Mouse (Mus musculus): Measurements from ENCODE around the gene Lhx5.

Gene Lhx5

DNA sequence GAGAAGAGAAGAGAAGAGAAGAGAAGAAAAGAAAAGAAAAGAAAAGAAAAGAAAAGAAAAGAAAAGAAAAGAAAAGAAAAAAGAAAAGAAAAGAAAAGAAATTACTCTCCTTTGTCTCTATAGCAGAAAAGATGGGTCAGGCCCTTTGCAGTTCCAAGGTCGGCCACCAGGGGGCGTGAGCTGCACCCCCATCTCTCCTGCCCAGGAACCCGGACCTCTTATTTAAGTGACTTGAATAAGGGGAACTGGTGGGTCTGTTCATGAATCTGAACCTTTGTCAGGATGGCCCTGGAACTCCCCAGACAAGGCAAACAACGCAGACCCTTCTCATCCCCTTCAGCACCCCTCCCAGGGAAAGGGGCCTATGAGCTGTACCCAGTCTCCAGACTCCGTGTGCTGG lies 33.6 kb downstream of the Lhx5 start:
- DNase-seq = peak; percentile 71 to 76

DNA sequence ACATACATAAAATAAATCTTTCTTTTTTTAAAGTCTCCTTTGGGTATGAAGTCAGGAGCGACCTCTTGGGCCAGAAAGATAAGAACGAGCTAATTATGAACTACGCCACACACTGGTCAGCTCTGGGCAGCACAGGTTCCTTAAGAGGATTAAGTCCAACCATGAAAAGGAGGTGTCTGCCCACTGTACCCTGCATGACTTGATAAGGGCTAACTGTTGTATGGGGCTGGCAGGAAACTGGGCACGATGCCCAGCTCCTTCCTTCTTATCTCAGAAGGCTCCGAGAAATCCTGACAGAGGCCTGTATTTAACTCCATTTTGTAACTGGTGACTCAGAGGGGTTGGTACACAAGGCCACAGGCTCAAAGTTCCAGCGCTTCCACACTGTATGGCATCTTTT lies 34.4 kb downstream of the Lhx5 start:
- no peak for DNase-seq

- peak in 1 of 2 experiments; percentile 43 for DNase-seq
Observed at GRCm38 (mm10) chr5:120467026-120467425, 35.5 kb downstream of the Lhx5 start.

- DNase-seq = no peak
Observed at GRCm38 (mm10) chr5:120468336-120468735, 36.8 kb downstream of the Lhx5 start.

DNA sequence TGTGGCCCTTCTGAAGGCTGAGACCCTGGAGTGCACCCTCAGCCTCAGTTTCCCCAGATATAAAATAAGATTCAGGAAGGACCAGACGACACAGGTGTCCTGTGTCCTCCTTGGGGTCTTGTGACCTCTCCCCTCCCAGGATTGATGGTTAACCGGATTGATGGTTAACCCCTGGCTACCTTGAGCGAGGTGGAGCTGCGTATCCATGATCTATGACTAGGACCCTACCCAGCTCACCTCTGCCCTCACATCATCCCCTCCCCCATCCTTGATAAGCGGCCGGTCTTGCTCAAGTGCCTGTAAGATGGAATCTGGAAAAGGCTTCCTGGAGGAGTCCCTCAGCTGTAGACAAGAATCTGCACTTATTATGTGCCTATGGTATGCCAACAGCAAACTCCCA lies 37.3 kb downstream of the Lhx5 start:
- DNase-seq = no peak

GRCm38 (mm10) chr5:120471538-120471937 lies 40.0 kb downstream of the Lhx5 start:
- no peak for DNase-seq

DNA sequence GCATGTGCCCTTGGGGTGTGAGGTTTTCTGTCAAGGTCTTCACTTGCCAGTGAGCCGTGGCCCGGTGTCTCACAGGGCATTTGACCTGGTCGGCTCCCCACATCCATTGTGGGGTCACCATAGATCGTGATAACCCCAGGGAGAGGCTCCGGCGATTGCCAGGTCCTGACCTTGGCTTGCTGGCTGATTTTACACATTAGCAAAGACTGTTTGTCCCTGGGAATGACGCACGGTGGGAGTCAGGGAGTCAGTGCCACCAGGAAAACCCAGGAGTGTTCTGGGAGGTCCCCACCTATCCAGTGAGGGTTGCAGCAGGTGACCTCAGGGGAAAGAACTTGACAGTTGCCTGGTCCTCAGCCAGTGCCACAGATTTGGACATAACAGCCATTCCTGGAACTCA lies 41.3 kb downstream of the Lhx5 start, which contains the start of gene Sdsl:
Sdsl (minus strand) TSS at position 41 of the 400 bp plus-strand sequence.
- no peak for DNase-seq

DNA sequence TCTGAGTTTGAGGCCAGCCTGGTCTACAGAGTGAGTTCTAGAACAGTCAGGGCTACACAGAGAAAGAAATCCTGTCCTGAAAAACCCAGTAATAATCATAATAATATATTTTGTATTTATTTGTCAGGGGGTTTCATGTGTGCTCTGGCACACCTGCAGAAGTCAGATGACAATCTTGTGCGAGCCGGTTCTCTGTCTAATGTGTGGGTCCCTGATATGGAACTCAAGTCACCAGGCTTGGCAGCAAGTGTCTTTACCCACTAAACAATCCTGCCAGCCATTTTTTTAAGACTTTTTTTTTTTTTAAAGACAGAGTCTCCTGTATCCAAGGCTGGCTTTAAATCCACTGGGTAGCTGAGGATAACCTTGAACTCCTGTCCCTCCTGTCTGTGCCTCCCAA lies 41.9 kb downstream of the Lhx5 start:
- DNase-seq = no peak

- DNase-seq = no peak
Observed at GRCm38 (mm10) chr5:120475861-120476260, 44.4 kb downstream of the Lhx5 start.

GRCm38 (mm10) chr5:120476296-120476695 lies 44.8 kb downstream of the Lhx5 start, which contains the start of gene Sds:
Sds (plus strand) TSS chr5:120476526.
- DNase-seq = no peak

DNA sequence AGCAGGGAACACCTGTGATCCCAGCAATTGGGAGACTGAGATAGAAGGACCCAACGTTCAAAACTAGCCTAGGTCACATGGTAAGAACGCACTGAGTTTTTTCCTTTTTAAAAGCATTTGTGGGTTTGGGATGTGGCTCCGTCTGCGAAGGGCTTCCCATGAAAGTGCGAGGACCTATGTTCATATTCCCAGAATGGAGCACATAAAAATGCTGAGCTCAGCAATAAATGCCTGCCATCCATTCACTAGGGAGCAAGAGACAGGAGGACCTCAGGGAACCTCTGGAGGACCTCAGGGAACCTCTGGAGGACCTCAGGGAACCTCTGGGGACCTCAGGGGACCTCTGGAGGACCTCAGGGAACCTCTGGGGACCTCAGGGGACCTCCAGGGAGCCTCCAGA lies 46.5 kb downstream of the Lhx5 start:
- DNase-seq = no peak

DNA sequence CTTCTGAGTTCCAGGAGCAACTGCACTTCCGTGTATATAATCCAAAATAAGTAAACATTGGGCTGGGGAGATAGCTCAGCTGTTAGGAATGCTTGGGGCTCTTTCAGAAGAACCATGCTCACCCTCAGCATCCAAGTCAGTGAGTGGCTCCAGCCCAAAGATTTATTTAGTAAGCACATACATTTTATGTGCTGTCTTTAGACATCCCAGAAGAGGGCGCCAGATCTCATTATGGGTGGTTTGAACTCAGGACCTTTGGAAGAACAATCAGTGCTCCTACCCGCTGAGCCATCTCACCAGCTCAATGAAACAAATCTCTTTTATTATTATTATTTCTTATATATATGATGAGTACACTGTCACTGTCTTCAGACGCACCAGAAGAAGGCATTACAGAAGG lies 48.0 kb downstream of the Lhx5 start:
- no peak for DNase-seq

DNA sequence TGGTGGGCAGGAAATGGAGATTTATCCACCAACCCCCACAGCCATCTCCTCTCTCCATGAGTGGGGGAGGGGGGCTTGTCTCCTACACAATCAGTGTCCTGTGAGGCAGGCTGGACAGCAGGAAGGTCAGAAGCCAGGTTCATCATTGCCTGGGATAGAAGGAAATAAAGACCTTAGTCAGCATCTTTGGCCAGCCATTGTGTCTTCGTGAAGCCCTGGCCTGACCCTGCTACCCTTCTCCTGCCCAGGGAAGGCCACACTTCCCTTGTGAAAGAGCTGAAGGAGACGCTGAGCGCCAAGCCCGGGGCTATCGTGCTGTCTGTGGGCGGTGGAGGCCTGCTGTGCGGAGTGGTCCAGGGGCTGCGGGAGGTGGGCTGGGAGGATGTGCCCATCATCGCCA lies 49.7 kb downstream of the Lhx5 start:
- DNase-seq = no peak

DNA sequence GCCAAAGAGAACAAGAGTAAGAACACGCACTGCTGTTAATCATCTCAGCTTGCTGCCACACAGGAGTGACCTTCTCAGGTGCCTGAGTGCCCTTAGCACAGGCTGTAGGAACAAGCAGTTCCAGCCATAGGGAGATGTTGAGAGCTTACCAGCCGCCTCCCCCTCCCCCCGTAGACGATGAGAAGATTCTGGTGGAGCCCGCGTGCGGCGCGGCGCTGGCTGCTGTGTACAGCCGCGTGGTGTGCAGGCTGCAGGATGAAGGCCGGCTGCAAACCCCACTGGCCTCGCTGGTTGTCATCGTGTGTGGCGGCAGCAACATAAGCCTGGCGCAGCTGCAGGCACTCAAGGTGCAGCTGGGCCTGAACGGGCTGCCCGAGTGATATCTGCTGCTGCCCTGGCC lies 51.9 kb downstream of the Lhx5 start:
- no peak for DNase-seq

DNA sequence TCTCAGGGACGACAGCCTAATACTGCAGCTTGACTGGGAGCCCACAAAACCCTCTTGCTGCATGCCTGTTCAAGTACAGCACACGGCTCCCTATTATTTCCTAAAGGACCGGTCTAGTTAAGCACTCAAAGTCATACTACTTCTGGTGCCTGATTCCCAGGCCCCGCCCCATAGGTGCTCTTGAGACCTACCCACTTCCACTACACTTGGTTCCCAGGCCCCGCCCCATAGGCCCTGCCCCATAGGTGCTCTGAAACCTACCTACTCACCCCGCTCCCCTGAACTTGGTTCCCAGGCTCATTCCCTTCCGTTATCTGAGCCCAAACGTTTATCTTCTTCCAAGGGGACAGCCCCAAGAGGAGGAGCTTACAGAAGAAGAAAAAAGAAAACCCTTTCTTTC lies 56.3 kb downstream of the Lhx5 start:
- DNase-seq = no peak

GRCm38 (mm10) chr5:120490679-120491192 lies 59.2 kb downstream of the Lhx5 start:
- DNase-seq = peak; percentile 79 to 80

Measured in cerebellum, postnatal 10 days (tissue).